Mouse (Mus musculus): Measurements from ENCODE around the gene Gm20458.

DNA sequence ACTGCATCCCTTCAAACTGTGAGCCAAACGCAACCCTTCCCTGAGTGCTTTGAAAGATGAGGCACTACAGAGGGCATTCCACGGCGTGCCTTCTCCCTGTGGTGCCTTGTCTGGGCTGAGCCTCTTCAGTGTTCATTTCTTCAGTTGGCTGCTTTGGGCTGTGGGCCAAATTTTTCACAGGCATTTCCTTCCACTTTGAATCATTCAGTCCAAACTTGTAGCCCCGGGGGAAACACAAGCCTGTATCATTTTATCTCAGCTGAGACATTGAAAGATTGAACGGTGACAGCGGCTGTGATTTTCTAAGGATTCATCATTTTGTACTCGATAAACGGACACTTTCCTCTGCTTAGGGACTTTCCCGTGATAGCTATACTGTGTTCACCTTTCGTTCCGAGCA lies 55.8 kb downstream of the Gm20458 start:
- TF ChIP-seq POLR2A (IDR thresholded peaks at IDR 0.05; ENCODE audit: borderline replicate concordance, control insufficient read depth, low read depth, low read length) (no peak), CTCF (IDR thresholded peaks at IDR 0.05; ENCODE audit: control insufficient read depth, insufficient read depth, low read length) (no peak)
